Mouse (Mus musculus): ENCODE measurements around the gene Rasip1. TPM values are rescaled to one million over a fixed set of nuclear protein-coding genes. Genes with fewer than 3 reads are reported as not detected.
"Not testable (repeated sequence)": the region's sequence is repeated elsewhere in the genome, so short reads cannot be mapped to it uniquely, and the experiment has no call there.

Rasip1 gene
- total RNA-seq, 1 experiment from 2014 or later = 33.0 TPM

GRCm38 (mm10) chr7:45644183-45644582 lies 16.9 kb downstream of the Rasip1 start:
- DNase-seq = peak; percentile 64

DNA sequence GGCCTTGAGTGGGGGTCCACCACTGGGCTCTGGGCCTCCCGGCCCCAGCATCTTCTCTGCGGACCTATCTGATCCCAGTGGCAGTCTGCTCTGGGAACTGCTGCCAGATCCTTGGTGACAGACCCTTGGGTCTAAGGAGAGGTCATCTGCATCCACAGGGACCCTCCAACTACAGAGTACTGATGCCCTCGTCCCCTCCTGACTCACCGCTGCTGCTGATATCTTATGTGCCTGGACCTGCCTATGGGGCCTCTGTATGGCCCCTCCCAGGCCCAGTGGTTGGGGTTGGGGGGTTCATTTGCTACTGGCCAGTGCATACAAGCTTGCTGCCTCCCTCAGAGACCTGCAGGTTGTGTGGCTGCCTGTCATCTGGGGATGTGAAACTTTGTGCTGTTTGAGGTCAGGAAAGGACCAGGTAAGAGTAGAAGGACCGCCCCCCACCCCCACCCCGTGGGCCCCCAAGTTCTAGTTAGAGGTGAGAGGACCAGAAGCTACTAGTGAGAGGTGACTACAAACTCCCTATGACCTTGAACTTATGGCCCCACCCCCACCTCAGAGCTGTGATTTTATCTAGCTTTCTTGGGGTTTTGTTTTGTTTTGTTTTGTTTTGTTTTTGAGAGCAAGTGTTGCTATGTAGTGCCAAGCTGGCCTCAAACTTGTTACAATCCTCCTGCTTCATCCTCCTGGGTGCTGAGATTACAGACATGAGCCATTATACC lies 17.7 kb downstream of the Rasip1 start:
- no peak for DNase-seq

- DNase-seq = no peak
Measured at GRCm38 (mm10) chr7:45645591-45645971, 18.3 kb downstream of the Rasip1 start.

GRCm38 (mm10) chr7:45646671-45647070 lies 19.4 kb downstream of the Rasip1 start:
- DNase-seq = no peak

- peak; percentile 78 for DNase-seq
Measured at GRCm38 (mm10) chr7:45649351-45649750, 22.1 kb downstream of the Rasip1 start.

DNA sequence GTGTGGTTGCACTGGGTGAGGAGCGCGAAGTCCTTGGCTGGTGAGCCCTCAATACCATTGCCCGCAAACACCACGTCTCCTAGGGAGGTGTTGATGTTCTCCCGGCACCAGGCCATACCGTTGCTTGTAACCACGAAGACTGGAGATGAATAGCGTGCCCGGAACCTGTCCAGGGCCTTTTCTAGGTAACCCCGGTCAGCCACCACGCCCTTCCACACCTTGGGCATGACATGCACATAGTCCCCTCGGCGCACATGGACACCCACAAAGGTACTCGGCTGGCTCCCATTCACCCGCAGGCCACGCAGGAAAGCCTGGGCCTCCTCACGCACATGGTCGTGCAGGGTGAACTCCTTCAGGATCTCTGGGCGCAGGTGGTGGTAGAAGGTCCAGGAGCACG lies 23.2 kb downstream of the Rasip1 start:
- not testable (repeated sequence) for DNase-seq

- no peak for DNase-seq
Measured at GRCm38 (mm10) chr7:45654424-45655047, 27.2 kb downstream of the Rasip1 start.

DNA sequence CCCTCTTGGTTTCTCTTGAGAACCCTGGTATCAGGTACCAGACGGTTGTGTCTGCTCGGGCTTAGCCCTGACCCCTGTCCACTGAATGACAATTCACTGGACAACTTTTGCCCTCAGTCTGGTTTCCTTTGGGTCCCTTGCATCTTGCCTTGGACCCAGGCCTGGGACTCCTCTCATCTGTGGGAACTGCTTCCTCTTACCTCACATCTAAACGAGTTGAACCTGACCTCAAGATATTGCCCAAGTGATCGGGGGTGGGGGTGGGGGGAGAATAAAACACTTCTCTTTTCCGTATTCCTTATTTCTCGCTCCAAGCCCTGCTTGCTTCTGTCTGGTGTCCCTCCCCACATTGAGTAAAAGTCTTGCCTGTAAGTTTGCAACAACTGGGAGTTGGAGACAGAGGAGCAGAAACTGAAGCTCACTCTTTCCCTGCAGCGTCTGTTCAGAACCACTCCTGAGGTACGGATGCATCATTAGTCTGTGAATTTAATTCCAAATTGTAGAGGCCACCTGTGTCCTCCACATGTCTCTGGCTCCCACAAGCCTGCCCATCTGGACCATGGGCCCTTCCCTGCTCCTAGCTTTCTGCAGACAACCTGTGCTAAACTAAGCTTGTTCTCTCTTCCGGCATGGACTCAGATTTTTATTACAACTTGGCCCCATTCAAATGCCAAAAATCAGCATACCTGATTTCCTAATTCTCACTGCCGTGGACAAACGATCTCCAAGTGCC lies 33.6 kb downstream of the Rasip1 start:
- DNase-seq = no peak

- not testable (repeated sequence) for DNase-seq
Measured at GRCm38 (mm10) chr7:45661702-45662101, 34.4 kb downstream of the Rasip1 start.

GRCm38 (mm10) chr7:45665303-45666138 lies 38.2 kb downstream of the Rasip1 start:
- DNase-seq = no peak

DNA sequence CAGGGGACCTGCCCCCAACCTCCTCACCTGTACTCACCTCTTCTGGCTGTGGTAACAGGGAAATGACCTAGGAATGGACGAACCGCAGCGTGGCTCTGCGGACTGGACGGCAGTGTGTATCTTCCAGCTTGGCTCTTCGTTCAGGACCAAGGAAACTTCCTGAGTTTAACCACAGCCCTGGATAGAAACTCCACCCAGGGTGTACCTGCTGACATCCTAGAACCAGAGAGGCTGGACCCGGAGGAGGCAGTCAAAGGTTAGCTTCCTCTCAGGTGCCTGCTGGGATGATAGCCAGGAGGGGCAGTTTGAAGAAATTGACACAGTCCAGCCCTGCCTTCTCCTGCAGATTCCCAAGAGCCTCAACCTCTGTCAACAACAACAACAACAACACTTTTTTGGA lies 38.9 kb downstream of the Rasip1 start, which contains the start of gene Fut2:
TSS of gene Fut2 (minus strand) at position 234 of the 400 bp plus-strand sequence.
- DNase-seq = no peak

GRCm38 (mm10) chr7:45667761-45668160 lies 40.5 kb downstream of the Rasip1 start:
- no peak for DNase-seq

GRCm38 (mm10) chr7:45668921-45669320 lies 41.6 kb downstream of the Rasip1 start:
- DNase-seq = no peak

GRCm38 (mm10) chr7:45677627-45678295 lies 50.5 kb downstream of the Rasip1 start:
- DNase-seq = no peak

DNA sequence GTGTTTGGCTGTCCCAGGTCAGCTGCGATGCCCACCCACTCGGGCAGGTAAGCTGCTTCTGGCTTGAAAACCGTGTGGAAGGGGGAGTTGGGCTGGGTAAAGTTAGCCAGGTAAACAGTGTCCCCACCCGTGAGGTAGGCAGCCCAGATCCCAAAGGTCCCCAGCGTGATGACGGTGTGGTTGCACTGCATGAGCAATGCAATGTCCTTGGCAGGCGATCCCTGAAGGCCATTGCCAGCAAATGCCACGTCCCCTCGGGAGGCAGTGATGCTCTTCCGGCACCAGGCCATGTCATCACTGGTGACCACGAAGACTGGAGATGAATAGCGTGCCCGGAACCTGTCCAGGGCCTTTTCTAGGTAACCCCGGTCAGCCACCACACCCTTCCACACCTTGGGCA lies 51.2 kb downstream of the Rasip1 start:
- DNase-seq = peak; percentile 72

DNA sequence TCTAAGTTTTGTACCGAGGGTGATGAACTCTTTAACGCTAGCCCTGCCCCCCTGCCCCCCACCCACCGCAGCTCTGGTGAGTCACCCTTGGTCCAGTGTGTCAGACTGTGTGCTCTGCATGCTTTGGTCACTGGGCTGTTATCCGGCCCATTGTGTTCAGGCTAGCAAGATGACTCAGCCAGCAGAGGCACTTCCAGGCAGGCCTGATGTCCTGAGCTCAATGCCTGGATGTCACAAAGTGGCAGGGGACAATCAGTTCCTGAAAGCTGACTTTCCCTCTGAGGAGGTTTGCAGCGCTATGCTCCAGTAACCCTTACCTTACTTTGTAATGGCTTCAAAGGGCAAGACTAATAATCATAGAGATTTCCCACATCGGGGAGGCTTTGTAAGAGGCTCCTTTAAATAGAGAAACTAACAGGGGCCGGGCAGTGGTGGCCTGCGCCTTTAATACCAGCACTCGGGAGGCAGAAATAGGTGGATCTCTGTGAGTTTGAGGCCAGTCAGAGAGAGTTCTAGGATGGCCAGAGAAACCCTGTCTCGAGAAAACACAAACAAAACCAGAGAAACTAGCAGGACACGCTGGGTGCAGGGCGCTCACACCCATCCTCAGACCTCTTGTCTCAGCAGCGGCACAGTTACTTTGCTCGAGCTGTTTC lies 52.8 kb downstream of the Rasip1 start:
- peak; percentile 80 for DNase-seq

- DNase-seq = no peak
Measured at GRCm38 (mm10) chr7:45681046-45681736, 53.9 kb downstream of the Rasip1 start.

GRCm38 (mm10) chr7:45682144-45683126 lies 55.1 kb downstream of the Rasip1 start:
- peak; percentile 94 for DNase-seq

GRCm38 (mm10) chr7:45683396-45684050 lies 56.2 kb downstream of the Rasip1 start, which contains the start of gene Ntn5:
TSS of gene Ntn5 (plus strand) at chr7:45684022.
- DNase-seq = no peak

Measured in adrenal gland, postnatal 14 days (tissue).